Mouse (Mus musculus) forebrain, embryonic 14.5 days (tissue): ENCODE results near the gene Eps8l2. TPM values are rescaled to one million over a fixed set of nuclear protein-coding genes. Genes with fewer than 3 reads are reported as not detected.
A peak's percentile ranks its signal among the peaks of the same experiment; 100 is the strongest.

Experiments
- ATAC-seq: fragments of 200-750 bp; cut with Nextera tagmentation; 2 replicates; pipeline ENCODE4 v1.8.0; 2017; ENCODE audit warnings: mild to moderate bottlenecking, moderate library complexity
- DNase-seq: peaks from one replicate; pipeline ENCODE4 v3.0.0-alpha.2; 2015; ENCODE audit warnings: low spot score
- H3K27ac ChIP-seq: fragments of 300-500 bp; sonication (generic); 2 replicates; pipeline ENCODE4 v1.5.1; 2014; ENCODE audit warnings: low read depth, mild to moderate bottlenecking, control low read depth, low read length, moderate library complexity
- H3K27me3 ChIP-seq: fragments of 300-500 bp; sonication (generic); replicated peaks from 2 replicates; pipeline ENCODE4 v1.6.1; 2014; ENCODE audit warnings: low read length, control low read depth, mixed read lengths; ENCODE audit not compliant: control insufficient read depth, insufficient read depth
- H3K36me3 ChIP-seq: fragments of 300-500 bp; sonication (generic); 2 replicates; pipeline ENCODE4 v1.6.1; 2014; ENCODE audit warnings: low read length, control low read depth; ENCODE audit not compliant: control insufficient read depth, insufficient read depth
- H3K4me1 ChIP-seq: fragments of 300-500 bp; sonication (generic); 2 replicates; pipeline ENCODE4 v1.6.1; 2014; ENCODE audit warnings: antibody characterized with exemption, low read length, control low read depth; ENCODE audit not compliant: control insufficient read depth, insufficient read depth
- H3K4me2 ChIP-seq: fragments of 300-500 bp; sonication (generic); 2 replicates; pipeline ENCODE4 v1.6.1; 2014; ENCODE audit warnings: mild to moderate bottlenecking, control low read depth, low read length
- H3K4me3 ChIP-seq: fragments of 300-500 bp; sonication (generic); 2 replicates; pipeline ENCODE4 v1.5.1; 2014; ENCODE audit warnings: low read depth, low read length, control low read depth
- H3K9ac ChIP-seq: fragments of 300-500 bp; sonication (generic); 2 replicates; pipeline ENCODE4 v1.6.1; 2014; ENCODE audit warnings: mild to moderate bottlenecking, low read length, control low read depth, moderate library complexity
- H3K9me3 ChIP-seq: fragments of 300-500 bp; sonication (generic); replicated peaks from 2 replicates; pipeline ENCODE4 v1.6.1; 2016; ENCODE audit warnings: low read length, control low read depth, mixed read lengths; ENCODE audit not compliant: control insufficient read depth
- WGBS: fragments of 180-500 bp; shearing (Covaris S2); extraction: QIAGEN DNeasy Blood & Tissue Kit; methylation state at CpG from one replicate; pipeline ENCODE4 v1.1.7; 2014; 5-methylcytosine and 5-hydroxymethylcytosine counted together
- polyA plus RNA-seq: library from polyadenylated mRNA; unstranded; fragments of >200 nt; fragmentation: Nextera tagmentation; extraction: Ambion mirVana; gene quantifications from 2 replicates; pipeline ENCODE4 v1.2.1, GENCODE M21; 2014

Eps8l2 gene
- polyA plus RNA-seq, 1 experiment from 2014 or later, result 0.67 TPM

GRCm38 (mm10) chr7:141339215-141339920, 688 bp downstream of the Eps8l2 start:
- DNase-seq (no peak), ATAC-seq (no peak)
- no peak overlapping the region for H3K27ac ChIP-seq
- no peaks in the 10 kb centered on the region for H3K9me3 ChIP-seq
- no peak overlapping the region; the same call in 1 of the 2 replicates for H3K9ac ChIP-seq
- 32% methylated on average over 20 of the region's 20 CpGs for WGBS
- H3K4me2 ChIP-seq, result no peak overlapping the region
- H3K36me3 ChIP-seq, result peaks cover 10% of the 10 kb centered on the region
- peaks cover 2% of the 10 kb centered on the region; the same call in 1 of the 2 replicates for H3K4me1 ChIP-seq
- H3K4me3 ChIP-seq, result no peak overlapping the region
- no peaks in the 10 kb centered on the region; the same call in 1 of the 2 replicates for H3K27me3 ChIP-seq

GRCm38 (mm10) chr7:141340023-141340422, 1.3 kb downstream of the Eps8l2 start:
- Histone ChIP-seq H3K36me3 (peaks cover 3% of the 10 kb centered on the region; the same call in 1 of the 2 replicates), H3K27ac (no peak overlapping the region), H3K9ac (no peak overlapping the region), H3K27me3 (no peaks in the 10 kb centered on the region; the same call in 1 of the 2 replicates), H3K4me1 (peaks cover 2% of the 10 kb centered on the region; the same call in 1 of the 2 replicates), H3K4me2 (no peak overlapping the region), H3K9me3 (no peaks in the 10 kb centered on the region), H3K4me3 (no peak overlapping the region)
- no peak for DNase-seq
- ATAC-seq, result no peak
- 84% methylated on average over 7 of the region's 7 CpGs for WGBS

- no peak overlapping the region for H3K4me2 ChIP-seq
- H3K27ac ChIP-seq, result no peak overlapping the region
- peaks cover 3% of the 10 kb centered on the region; the same call in 1 of the 2 replicates for H3K36me3 ChIP-seq
- DNase-seq (no peak), ATAC-seq (no peak)
- no peak overlapping the region for H3K4me3 ChIP-seq
- H3K9ac ChIP-seq, result no peak overlapping the region
- no peaks in the 10 kb centered on the region for H3K9me3 ChIP-seq
- H3K27me3 ChIP-seq, result no peaks in the 10 kb centered on the region; the same call in 1 of the 2 replicates
- H3K4me1 ChIP-seq, result peaks cover 2% of the 10 kb centered on the region; the same call in 1 of the 2 replicates
- 81% methylated on average over 6 of the region's 6 CpGs for WGBS
Measured at GRCm38 (mm10) chr7:141340476-141340875, 1.8 kb downstream of the Eps8l2 start.

GRCm38 (mm10) chr7:141341689-141342226, 3.1 kb downstream of the Eps8l2 start:
- H3K36me3 ChIP-seq, result no peaks in the 10 kb centered on the region
- H3K27me3 ChIP-seq, result no peaks in the 10 kb centered on the region; the same call in 1 of the 2 replicates
- peaks cover 2% of the 10 kb centered on the region; the same call in 1 of the 2 replicates for H3K4me1 ChIP-seq
- no peaks in the 10 kb centered on the region for H3K9me3 ChIP-seq
- H3K27ac ChIP-seq, result no peak overlapping the region
- no peak for DNase-seq
- no peak overlapping the region for H3K4me2 ChIP-seq
- ATAC-seq, result no peak
- H3K4me3 ChIP-seq, result no peak overlapping the region
- H3K9ac ChIP-seq, result no peak overlapping the region
- WGBS, result 81% methylated on average over 10 of the region's 10 CpGs

- ATAC-seq, result no peak
- Histone ChIP-seq H3K4me2 (no peak overlapping the region), H3K9me3 (no peaks in the 10 kb centered on the region), H3K27me3 (no peaks in the 10 kb centered on the region; the same call in 1 of the 2 replicates), H3K4me3 (no peak overlapping the region), H3K36me3 (no peaks in the 10 kb centered on the region), H3K9ac (no peak overlapping the region), H3K27ac (no peak overlapping the region), H3K4me1 (peaks cover 2% of the 10 kb centered on the region; the same call in 1 of the 2 replicates)
- 54% methylated on average over 2 of the region's 2 CpGs for WGBS
- no peak for DNase-seq
Measured at GRCm38 (mm10) chr7:141343230-141343629, 4.5 kb downstream of the Eps8l2 start.

GRCm38 (mm10) chr7:141343696-141344095, 5.0 kb downstream of the Eps8l2 start:
- H3K27me3 ChIP-seq, result no peaks in the 10 kb centered on the region; the same call in 1 of the 2 replicates
- no peaks in the 10 kb centered on the region for H3K9me3 ChIP-seq
- H3K36me3 ChIP-seq, result no peaks in the 10 kb centered on the region
- no peak for ATAC-seq
- DNase-seq, result no peak
- H3K4me1 ChIP-seq, result peaks cover under 1% of the 10 kb centered on the region; the same call in 1 of the 2 replicates
- no peak overlapping the region for H3K4me2 ChIP-seq
- H3K4me3 ChIP-seq, result no peak overlapping the region
- H3K27ac ChIP-seq, result no peak overlapping the region
- WGBS, result 79% methylated on average over 7 of the region's 7 CpGs
- no peak overlapping the region for H3K9ac ChIP-seq

- Histone ChIP-seq H3K9me3 (no peaks in the 10 kb centered on the region), H3K4me2 (no peak overlapping the region), H3K4me1 (no peaks in the 10 kb centered on the region), H3K9ac (no peak overlapping the region), H3K27me3 (no peaks in the 10 kb centered on the region), H3K4me3 (no peak overlapping the region), H3K27ac (no peak overlapping the region), H3K36me3 (no peaks in the 10 kb centered on the region)
- no peak for ATAC-seq
- 90% methylated on average over 5 of the region's 5 CpGs for WGBS
- no peak for DNase-seq
Measured at GRCm38 (mm10) chr7:141344787-141345186, 6.1 kb downstream of the Eps8l2 start.

GRCm38 (mm10) chr7:141351061-141351460, 12.4 kb downstream of the Eps8l2 start:
- no peaks in the 10 kb centered on the region for H3K27me3 ChIP-seq
- no peaks in the 10 kb centered on the region for H3K36me3 ChIP-seq
- DNase-seq (no peak), ATAC-seq (no peak)
- no peak overlapping the region for H3K4me3 ChIP-seq
- no peak overlapping the region for H3K9ac ChIP-seq
- 75% methylated on average over 6 of the region's 6 CpGs for WGBS
- H3K4me2 ChIP-seq, result no peak overlapping the region
- H3K4me1 ChIP-seq, result no peaks in the 10 kb centered on the region
- no peaks in the 10 kb centered on the region for H3K9me3 ChIP-seq
- H3K27ac ChIP-seq, result no peak overlapping the region

GRCm38 (mm10) chr7:141355051-141355450, 16.4 kb downstream of the Eps8l2 start:
- Histone ChIP-seq H3K27me3 (no peaks in the 10 kb centered on the region; the same call in 1 of the 2 replicates), H3K4me3 (no peak overlapping the region), H3K36me3 (no peaks in the 10 kb centered on the region), H3K9ac (no peak overlapping the region), H3K27ac (no peak overlapping the region), H3K9me3 (no peaks in the 10 kb centered on the region), H3K4me1 (no peaks in the 10 kb centered on the region), H3K4me2 (no peak overlapping the region)
- DNase-seq, result peak; percentile 47
- WGBS, result 69% methylated on average over 8 of the region's 8 CpGs
- 0 out of 2 replicates have a peak, but pooled peaks have one; percentile 23 for ATAC-seq
